Mouse (Mus musculus): Measurements from ENCODE around the gene Tmem91. TPM values are rescaled to one million over a fixed set of nuclear protein-coding genes. Genes with fewer than 3 reads are reported as not detected.

The Tmem91 gene
- polyA plus RNA-seq, 1 experiment from 2014 or later, result 5.9 TPM

DNA sequence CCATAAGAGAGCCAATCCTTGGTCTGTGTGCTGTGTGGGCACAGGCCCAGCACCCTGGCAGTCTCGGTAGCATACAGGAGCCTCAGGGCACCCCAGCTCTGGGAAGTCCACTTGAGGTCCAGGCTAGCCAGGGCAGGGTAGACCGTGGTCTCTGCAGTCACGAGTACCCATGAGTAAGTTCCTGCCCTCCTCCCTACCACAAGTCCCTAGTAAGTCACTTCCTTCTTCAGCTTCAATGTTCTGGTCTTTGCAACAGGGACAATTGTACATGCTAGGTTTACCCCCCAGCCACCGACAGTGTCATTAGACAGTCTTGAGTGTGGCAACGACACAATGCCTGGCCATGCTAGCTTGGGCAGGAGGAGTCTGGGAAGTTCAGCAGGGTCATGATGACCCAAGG, 42.3 kb downstream of the Tmem91 start:
- Histone ChIP-seq H3K4me2 (replicated peaks; ENCODE audit: low read depth, low read length) (no peak overlapping the region), H3K4me1 (ENCODE audit: control insufficient read depth, insufficient read depth, low read length) (peaks cover 12% of the 10 kb centered on the region; the same call in 1 of the 2 replicates), H3K9ac (replicated peaks; ENCODE audit: low read depth, low read length) (no peak overlapping the region), H3K4me3 (ENCODE audit: low read depth, low read length) (no peak overlapping the region), H3K9me3 (ENCODE audit: control insufficient read depth, low read depth, low read length) (no peaks in the 10 kb centered on the region), H3K36me3 (ENCODE audit: control insufficient read depth, insufficient read depth, low read length) (peaks cover 16% of the 10 kb centered on the region), H3K27ac (ENCODE audit: low read length) (no peak overlapping the region), H3K27me3 (ENCODE audit: control insufficient read depth, insufficient read depth, low read length) (no peaks in the 10 kb centered on the region)
- WGBS, result 83% methylated on average over 5 of the region's 5 CpGs
- ATAC-seq (ENCODE audit: insufficient number of reproducible peaks, insufficient read depth, low FRiP score, low read depth), result no peak

- Histone ChIP-seq H3K4me2 (replicated peaks; ENCODE audit: low read depth, low read length) (peak overlapping the region; percentile 68), H3K4me3 (ENCODE audit: low read depth, low read length) (peak overlapping the region; percentile 47), H3K27ac (ENCODE audit: low read length) (no peak overlapping the region; the same call in 1 of the 2 replicates), H3K9me3 (ENCODE audit: control insufficient read depth, low read depth, low read length) (no peaks in the 10 kb centered on the region), H3K9ac (replicated peaks; ENCODE audit: low read depth, low read length) (peak overlapping the region; percentile 38), H3K4me1 (ENCODE audit: control insufficient read depth, insufficient read depth, low read length) (peaks cover 20% of the 10 kb centered on the region), H3K36me3 (ENCODE audit: control insufficient read depth, insufficient read depth, low read length) (peaks cover 12% of the 10 kb centered on the region), H3K27me3 (ENCODE audit: control insufficient read depth, insufficient read depth, low read length) (no peaks in the 10 kb centered on the region)
- WGBS, result 54% methylated on average over 8 of the region's 8 CpGs
- ATAC-seq (ENCODE audit: insufficient number of reproducible peaks, insufficient read depth, low FRiP score, low read depth), result no peak
These were observed 46.7 kb downstream of the Tmem91 start for GRCm38 (mm10) chr7:25628323-25628620.

GRCm38 (mm10) chr7:25627431-25628322, 47.3 kb downstream of the Tmem91 start:
- WGBS, result 11% methylated on average over 38 of the region's 38 CpGs
- Histone ChIP-seq H3K27me3 (ENCODE audit: control insufficient read depth, insufficient read depth, low read length) (no peaks in the 10 kb centered on the region), H3K9ac (replicated peaks; ENCODE audit: low read depth, low read length) (peak overlapping the region; percentile 38), H3K4me3 (ENCODE audit: low read depth, low read length) (peak overlapping the region; percentile 47), H3K4me2 (replicated peaks; ENCODE audit: low read depth, low read length) (peak overlapping the region; percentile 68), H3K27ac (ENCODE audit: low read length) (peak overlapping the region; percentile 85), H3K9me3 (ENCODE audit: control insufficient read depth, low read depth, low read length) (no peaks in the 10 kb centered on the region), H3K36me3 (ENCODE audit: control insufficient read depth, insufficient read depth, low read length) (peaks cover 12% of the 10 kb centered on the region), H3K4me1 (ENCODE audit: control insufficient read depth, insufficient read depth, low read length) (peaks cover 20% of the 10 kb centered on the region)
- ATAC-seq (ENCODE audit: insufficient number of reproducible peaks, insufficient read depth, low FRiP score, low read depth), result peak; percentile 82

GRCm38 (mm10) chr7:25626509-25627430, 48.2 kb downstream of the Tmem91 start, which contains the start of gene B3gnt8:
TSS of gene B3gnt8 (plus strand) at chr7:25626654.
- H3K9me3 ChIP-seq (ENCODE audit: control insufficient read depth, low read depth, low read length), result no peaks in the 10 kb centered on the region
- ATAC-seq (ENCODE audit: insufficient number of reproducible peaks, insufficient read depth, low FRiP score, low read depth), result peak; percentile 62
- peak within 1 kb of the TSS; percentile 47 for H3K4me3 ChIP-seq (ENCODE audit: low read depth, low read length)
- no peaks in the 10 kb centered on the region for H3K27me3 ChIP-seq (ENCODE audit: control insufficient read depth, insufficient read depth, low read length)
- peak within 1 kb of the TSS; percentile 38 for H3K9ac ChIP-seq (replicated peaks; ENCODE audit: low read depth, low read length)
- 8% methylated on average over 29 of the region's 29 CpGs for WGBS
- H3K4me1 ChIP-seq (ENCODE audit: control insufficient read depth, insufficient read depth, low read length), result peaks cover 20% of the 10 kb centered on the region
- H3K4me2 ChIP-seq (replicated peaks; ENCODE audit: low read depth, low read length), result peak within 1 kb of the TSS; percentile 68
- peak within 1 kb of the TSS; percentile 85 for H3K27ac ChIP-seq (ENCODE audit: low read length)
- H3K36me3 ChIP-seq (ENCODE audit: control insufficient read depth, insufficient read depth, low read length), result peaks cover 20% of the 10 kb centered on the region

DNA sequence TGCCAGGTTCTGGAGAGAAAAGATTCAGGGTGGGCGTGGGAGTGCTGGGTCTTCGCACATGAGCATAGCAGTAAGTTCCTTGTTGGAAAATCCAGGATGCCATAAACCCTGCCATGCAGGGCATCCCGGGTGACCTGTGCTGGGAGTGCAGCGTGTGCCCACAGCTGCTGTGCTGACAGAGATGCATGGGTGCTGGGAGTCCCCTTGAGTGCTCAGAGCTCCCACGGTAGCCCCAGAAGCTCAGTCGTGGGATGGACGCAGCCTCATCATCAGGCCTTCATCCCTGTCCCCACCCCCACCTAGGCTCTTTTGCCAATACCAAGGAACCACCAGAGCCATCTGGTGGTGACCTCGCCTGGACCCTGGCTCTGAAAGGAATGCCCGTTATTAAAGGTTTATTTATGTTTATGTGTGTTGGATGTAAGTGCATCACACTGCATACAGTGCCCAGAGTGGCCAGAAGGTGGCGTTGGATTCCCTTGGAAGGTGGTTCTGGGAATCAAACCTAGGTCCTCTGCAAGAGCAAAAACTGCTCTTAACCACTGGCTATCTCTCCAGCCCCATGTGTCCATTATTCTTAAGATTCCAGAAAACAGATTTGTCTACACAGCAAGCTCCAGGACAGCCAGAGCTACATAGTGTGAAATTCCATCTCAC, 49.2 kb downstream of the Tmem91 start:
- WGBS, result 74% methylated on average over 10 of the region's 10 CpGs
- no peak overlapping the region for H3K4me3 ChIP-seq (ENCODE audit: low read depth, low read length)
- no peak for ATAC-seq (ENCODE audit: insufficient number of reproducible peaks, insufficient read depth, low FRiP score, low read depth)
- no peaks in the 10 kb centered on the region for H3K9me3 ChIP-seq (ENCODE audit: control insufficient read depth, low read depth, low read length)
- H3K4me1 ChIP-seq (ENCODE audit: control insufficient read depth, insufficient read depth, low read length), result peaks cover 20% of the 10 kb centered on the region
- peak overlapping the region; percentile 85; the same call in 1 of the 2 replicates for H3K27ac ChIP-seq (ENCODE audit: low read length)
- no peak overlapping the region for H3K4me2 ChIP-seq (replicated peaks; ENCODE audit: low read depth, low read length)
- no peaks in the 10 kb centered on the region for H3K27me3 ChIP-seq (ENCODE audit: control insufficient read depth, insufficient read depth, low read length)
- peaks cover 20% of the 10 kb centered on the region for H3K36me3 ChIP-seq (ENCODE audit: control insufficient read depth, insufficient read depth, low read length)
- no peak overlapping the region for H3K9ac ChIP-seq (replicated peaks; ENCODE audit: low read depth, low read length)

- Histone ChIP-seq H3K4me3 (ENCODE audit: low read depth, low read length) (no peak overlapping the region), H3K27ac (ENCODE audit: low read length) (no peak overlapping the region), H3K4me2 (replicated peaks; ENCODE audit: low read depth, low read length) (no peak overlapping the region), H3K27me3 (ENCODE audit: control insufficient read depth, insufficient read depth, low read length) (no peaks in the 10 kb centered on the region), H3K9me3 (ENCODE audit: control insufficient read depth, low read depth, low read length) (no peaks in the 10 kb centered on the region), H3K4me1 (ENCODE audit: control insufficient read depth, insufficient read depth, low read length) (peaks cover 23% of the 10 kb centered on the region), H3K36me3 (ENCODE audit: control insufficient read depth, insufficient read depth, low read length) (peaks cover 12% of the 10 kb centered on the region; the same call in 1 of the 2 replicates), H3K9ac (replicated peaks; ENCODE audit: low read depth, low read length) (no peak overlapping the region)
- WGBS, result 81% methylated on average over 5 of the region's 5 CpGs
- no peak for ATAC-seq (ENCODE audit: insufficient number of reproducible peaks, insufficient read depth, low FRiP score, low read depth)
These were observed 50.1 kb downstream of the Tmem91 start for GRCm38 (mm10) chr7:25624851-25625250.

DNA sequence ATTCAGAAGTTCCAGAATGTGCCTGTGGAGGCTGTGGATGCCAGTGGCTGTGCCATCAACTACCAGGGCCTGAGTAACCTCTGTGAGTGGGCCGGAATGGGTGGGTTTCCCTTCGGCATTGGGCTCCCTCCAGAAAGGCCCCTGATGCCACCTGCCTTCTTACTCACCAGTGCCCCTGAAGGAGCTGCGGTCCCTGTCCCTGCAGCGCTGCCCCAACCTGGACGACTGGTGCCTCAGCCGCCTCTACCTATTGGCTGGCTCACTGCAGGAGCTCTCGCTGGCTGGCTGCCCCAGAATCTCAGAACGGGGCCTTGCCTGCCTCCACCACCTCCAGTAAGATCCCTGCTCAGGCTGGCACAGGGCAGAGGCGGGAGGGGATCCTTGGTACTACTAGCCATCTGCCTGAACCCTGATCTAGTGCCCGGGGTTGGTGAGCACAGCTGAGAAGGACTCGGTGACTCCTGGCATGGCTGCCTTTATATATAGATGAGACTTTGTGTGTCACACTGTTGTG, 51.1 kb downstream of the Tmem91 start:
- H3K9me3 ChIP-seq (ENCODE audit: control insufficient read depth, low read depth, low read length), result no peaks in the 10 kb centered on the region
- H3K36me3 ChIP-seq (ENCODE audit: control insufficient read depth, insufficient read depth, low read length), result peaks cover 8% of the 10 kb centered on the region; the same call in 1 of the 2 replicates
- no peak overlapping the region for H3K27ac ChIP-seq (ENCODE audit: low read length)
- H3K27me3 ChIP-seq (ENCODE audit: control insufficient read depth, insufficient read depth, low read length), result no peaks in the 10 kb centered on the region
- ATAC-seq (ENCODE audit: insufficient number of reproducible peaks, insufficient read depth, low FRiP score, low read depth), result no peak
- WGBS, result 93% methylated on average over 11 of the region's 11 CpGs
- H3K9ac ChIP-seq (replicated peaks; ENCODE audit: low read depth, low read length), result no peak overlapping the region
- H3K4me1 ChIP-seq (ENCODE audit: control insufficient read depth, insufficient read depth, low read length), result peaks cover 23% of the 10 kb centered on the region
- H3K4me2 ChIP-seq (replicated peaks; ENCODE audit: low read depth, low read length), result no peak overlapping the region
- no peak overlapping the region for H3K4me3 ChIP-seq (ENCODE audit: low read depth, low read length)

DNA sequence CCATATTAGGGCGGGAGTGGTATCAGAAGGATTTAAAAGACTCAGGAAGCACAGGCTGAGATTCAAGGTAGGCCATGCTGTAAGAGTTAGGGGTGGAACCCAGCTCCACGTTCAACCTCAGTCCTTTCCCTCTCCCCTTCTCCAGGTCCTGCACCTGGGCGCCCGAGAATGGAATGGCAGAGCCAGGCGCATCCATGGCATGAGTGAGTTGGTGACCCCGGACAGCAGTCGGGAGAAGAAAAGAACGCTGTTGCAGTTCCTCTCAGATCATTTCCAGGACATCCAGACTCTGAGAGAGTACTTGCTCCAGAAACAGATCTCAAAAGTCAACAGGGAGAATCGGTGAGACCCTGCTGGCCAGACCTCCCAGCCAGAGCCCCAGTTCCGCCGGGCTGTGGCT, 54.2 kb downstream of the Tmem91 start:
- no peak for ATAC-seq (ENCODE audit: insufficient number of reproducible peaks, insufficient read depth, low FRiP score, low read depth)

More for the DNA sequence above, 54.2 kb downstream of the Tmem91 start:
- H3K9ac ChIP-seq (replicated peaks; ENCODE audit: low read depth, low read length), result no peak overlapping the region
- H3K4me2 ChIP-seq (replicated peaks; ENCODE audit: low read depth, low read length), result no peak overlapping the region
- 91% methylated on average over 11 of the region's 11 CpGs for WGBS
- H3K4me1 ChIP-seq (ENCODE audit: control insufficient read depth, insufficient read depth, low read length), result 0 out of 2 replicates have a peak, but pooled peaks cover 4% of the 10 kb centered on the region
- no peak overlapping the region for H3K27ac ChIP-seq (ENCODE audit: low read length)
- H3K36me3 ChIP-seq (ENCODE audit: control insufficient read depth, insufficient read depth, low read length), result peaks cover 8% of the 10 kb centered on the region; the same call in 1 of the 2 replicates
- no peak overlapping the region for H3K4me3 ChIP-seq (ENCODE audit: low read depth, low read length)
- no peaks in the 10 kb centered on the region for H3K9me3 ChIP-seq (ENCODE audit: control insufficient read depth, low read depth, low read length)
- no peaks in the 10 kb centered on the region for H3K27me3 ChIP-seq (ENCODE audit: control insufficient read depth, insufficient read depth, low read length)

Data from stomach, embryonic 14.5 days (tissue).